Mouse (Mus musculus): ENCODE results near the gene Ttyh1.
"Not testable (repeated sequence)": the region's sequence is repeated elsewhere in the genome, so short reads cannot be mapped to it uniquely, and the experiment has no call there.

Ttyh1 gene

GRCm38 (mm10) chr7:4144766-4145551 is 25.8 kb downstream of the Ttyh1 start:
- no peak for DNase-seq

- DNase-seq = peak; percentile 64 to 74
Observed at GRCm38 (mm10) chr7:4145552-4146190, 26.5 kb downstream of the Ttyh1 start.

- DNase-seq = no peak
Observed at GRCm38 (mm10) chr7:4146241-4147180, 27.3 kb downstream of the Ttyh1 start.

- DNase-seq = no peak
Observed at GRCm38 (mm10) chr7:4147371-4147770, 28.2 kb downstream of the Ttyh1 start.

- DNase-seq = no peak
Observed at GRCm38 (mm10) chr7:4147836-4148235, 28.6 kb downstream of the Ttyh1 start.

GRCm38 (mm10) chr7:4148341-4149208 is 29.4 kb downstream of the Ttyh1 start:
- no peak for DNase-seq

- peak; percentile 77 to 85 for DNase-seq
Observed at GRCm38 (mm10) chr7:4149209-4150054, 30.2 kb downstream of the Ttyh1 start.

- peak; percentile 51 to 67 for DNase-seq
Observed at GRCm38 (mm10) chr7:4150059-4150541, 30.9 kb downstream of the Ttyh1 start, which contains the start of gene Leng9. Gene Leng9 (minus strand): TSS chr7:4150374.

GRCm38 (mm10) chr7:4150811-4151221 is 31.6 kb downstream of the Ttyh1 start:
- DNase-seq = peak; percentile 54 to 67

GRCm38 (mm10) chr7:4151241-4151640 is 32.0 kb downstream of the Ttyh1 start:
- DNase-seq = no peak

GRCm38 (mm10) chr7:4154356-4154755 is 35.1 kb downstream of the Ttyh1 start:
- DNase-seq = no peak

GRCm38 (mm10) chr7:4154976-4155375 is 35.8 kb downstream of the Ttyh1 start:
- DNase-seq = no peak

GRCm38 (mm10) chr7:4161596-4161995 is 42.4 kb downstream of the Ttyh1 start:
- DNase-seq = not testable (repeated sequence)

- DNase-seq = peak; percentile 34 to 48
Observed at GRCm38 (mm10) chr7:4163571-4164072, 44.4 kb downstream of the Ttyh1 start.

- DNase-seq = peak; percentile 82 to 86
Observed at GRCm38 (mm10) chr7:4164090-4164910, 45.1 kb downstream of the Ttyh1 start, which contains the start of gene Cdc42ep5. Gene Cdc42ep5 (minus strand): TSS chr7:4164860.

- peak in 1 of 2 experiments; percentile 42 for DNase-seq
Observed at GRCm38 (mm10) chr7:4165286-4165685, 46.1 kb downstream of the Ttyh1 start.

- DNase-seq = no peak
Observed at GRCm38 (mm10) chr7:4167098-4167497, 47.9 kb downstream of the Ttyh1 start.

GRCm38 (mm10) chr7:4170193-4170938 is 51.2 kb downstream of the Ttyh1 start:
- no peak for DNase-seq

GRCm38 (mm10) chr7:4178438-4178837 is 59.2 kb downstream of the Ttyh1 start:
- DNase-seq = peak; percentile 83 to 84
